In the genomic region with DNA sequence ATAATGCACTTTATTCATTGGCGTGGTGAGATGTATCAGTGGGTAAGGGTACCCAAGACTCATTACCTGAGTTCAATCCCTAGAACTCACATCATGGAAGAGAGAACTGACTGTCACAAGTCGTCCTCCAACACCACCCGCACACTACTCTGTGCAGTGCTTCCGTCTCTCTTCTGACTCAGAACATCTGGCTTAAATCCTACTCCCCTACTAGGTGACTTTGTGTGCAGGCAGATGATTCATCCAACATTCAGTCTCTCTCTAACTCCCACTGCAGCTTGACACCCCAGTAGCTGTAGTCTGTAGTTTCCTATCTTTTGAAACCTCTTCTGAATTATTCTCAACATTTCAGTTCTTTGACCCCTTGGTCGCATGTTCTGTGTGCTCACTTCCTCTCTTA, we compare ENCODE assay signal across 14 mouse cellular contexts.
DNase-seq lines count a peak whose midpoint lies in the region; ATAC-seq and TF ChIP-seq lines count a peak whose summit lies in the region.
"Had no signal": no experiment of that assay in that cellular context is flagged by ENCODE, and none has a peak within 500 bp of the region (broad histone marks: within the 10 kb centered on the region; RNA-seq: fewer than 3 reads in every experiment).

No protein-coding gene starts in this region.

- no peak for DNase-seq in frontal cortex, postnatal 25 days (ENCODE audit: low spot score in 2 of 2)
- DNase-seq in 3134 (ENCODE audit: extremely low read depth, insufficient read length, low spot score) (peak; percentile 29), Patski (ENCODE audit: low read depth, low spot score) (no peak)
- DNase-seq in left cerebral cortex, postnatal 25 days (ENCODE audit: low spot score in 2 of 2), result peak; percentile 28 to 86
- DNase-seq in gastrocnemius, postnatal 4 days (ENCODE audit: low spot score in 2 of 2), result no peak
- DNase-seq: gastrocnemius, postnatal 10 days; kidney, adult 8-10 months; kidney, postnatal 25 days; midbrain, embryonic 14.5 days; retina, postnatal 1 day had no signal

- in situ Hi-C loops in Patski (cut with MboI; ENCODE audit: low pct_unique_long_range_greater_than_20kb), result no loop called here

- ATAC-seq in frontal cortex, adult (ENCODE audit: low TSS enrichment), result peak; percentile 99
- peak; percentile 76 for ATAC-seq in Patski
- no peak for ATAC-seq in megakaryocyte progenitor cell, adult 5-6 weeks (replicated peaks; ENCODE audit: poor library complexity)
- ATAC-seq: liver, embryonic 12.5 days had no signal

- no peaks in the 10 kb centered on the region for H3K27me3 ChIP-seq in Patski
- H3K27me3 ChIP-seq: liver, embryonic 12.5 days; lung, embryonic 15.5 days had no signal

- TF ChIP-seq CTCF in Patski (IDR thresholded peaks at IDR 0.05), result no peak

- intact Hi-C loops in left cerebral cortex, postnatal 25 days (cut with DNase I), result loop anchor here (5.0 kb wide), 1 partner anchor 79 kb away; no protein-coding TSS in a partner anchor

- CTCF ChIA-PET in Patski (lab: Charles Lee), result interaction anchor here (1.0 to 1.6 kb wide), 2 partner anchors 9 to 11 kb away, joined by 3 to 4 read pairs; no protein-coding TSS in a partner anchor

- POLR2A ChIA-PET in Patski (lab: Charles Lee), result no interaction called here

Comparison
In these comparisons a context has a peak if more than half of its experiments do, and no peak if none do; other contexts are left out.
1. DNase-seq: peak in 3134 (single experiment) and left cerebral cortex, postnatal 25 days (2 of 2); none in frontal cortex, postnatal 25 days (0 of 2), Patski (single experiment) and gastrocnemius, postnatal 4 days (0 of 2).